Mouse (Mus musculus) forebrain, postnatal 0 days (tissue): ENCODE results near the gene Sat2. TPM values are rescaled to one million over a fixed set of nuclear protein-coding genes. Genes with fewer than 3 reads are reported as not detected.

Experiments
- ATAC-seq: fragments of 200-750 bp; cut with Nextera tagmentation; 2 replicates; pipeline ENCODE4 v1.8.0; 2017; ENCODE audit warnings: mild to moderate bottlenecking, moderate library complexity
- DNase-seq: peaks from one replicate; pipeline ENCODE4 v3.0.0-alpha.2; 2015
- H3K27ac ChIP-seq: fragments of 300-500 bp; sonication (generic); 2 replicates; pipeline ENCODE4 v1.5.1; 2014; ENCODE audit warnings: low read depth, mild to moderate bottlenecking, antibody characterized with exemption, low read length, moderate library complexity, mixed read lengths
- H3K27me3 ChIP-seq: fragments of 300-500 bp; sonication (generic); 2 replicates; pipeline ENCODE4 v1.6.1; 2014; ENCODE audit warnings: mild to moderate bottlenecking, low read length, mixed read lengths; ENCODE audit not compliant: insufficient read depth
- H3K36me3 ChIP-seq: fragments of 300-500 bp; sonication (generic); 2 replicates; pipeline ENCODE4 v1.6.1; 2014; ENCODE audit warnings: mild to moderate bottlenecking, moderate library complexity; ENCODE audit not compliant: insufficient read depth
- H3K4me1 ChIP-seq: fragments of 300-500 bp; sonication (generic); 2 replicates; pipeline ENCODE4 v1.6.1; 2014; ENCODE audit warnings: antibody characterized with exemption; ENCODE audit not compliant: insufficient read depth
- H3K4me2 ChIP-seq: fragments of 300-500 bp; sonication (generic); 2 replicates; pipeline ENCODE4 v1.6.1; 2014; ENCODE audit warnings: low read depth, mild to moderate bottlenecking, moderate library complexity
- H3K4me3 ChIP-seq: fragments of 300-500 bp; sonication (generic); 2 replicates; pipeline ENCODE4 v1.5.1; 2014; ENCODE audit warnings: low read depth, low read length, mixed read lengths
- H3K9ac ChIP-seq: fragments of 300-500 bp; sonication (generic); 2 replicates; pipeline ENCODE4 v1.6.1; 2014; ENCODE audit warnings: mild to moderate bottlenecking
- H3K9me3 ChIP-seq: fragments of 300-500 bp; sonication (generic); 2 replicates; pipeline ENCODE4 v1.6.1; 2016; ENCODE audit warnings: low read length
- CTCF ChIP-seq: sonication (generic); IDR thresholded peaks from 2 replicates; pipeline ENCODE4 v1.5.1; 2016; ENCODE audit warnings: antibody characterized with exemption, control low read depth, low read depth
- WGBS: fragments of 180-500 bp; shearing (Covaris S2); extraction: QIAGEN DNeasy Blood & Tissue Kit; methylation state at CpG from one replicate; pipeline ENCODE4 v1.1.7; 2014; 5-methylcytosine and 5-hydroxymethylcytosine counted together
- microRNA counts: library from miRNA; unstranded; fragments of <30 nt; microRNA quantifications from one replicate; lab custom pipeline; 2015
- microRNA-seq, 2 experiments: library from miRNA; unstranded; fragments of <30 nt; microRNA quantifications; one replicate each; pipeline ENCODE4; 2016
- polyA plus RNA-seq: library from polyadenylated mRNA; unstranded; fragments of >200 nt; fragmentation: Nextera tagmentation; extraction: Ambion mirVana; gene quantifications from 2 replicates; pipeline ENCODE4 v1.2.1, GENCODE M21; 2015
- total RNA-seq: library from RNA; depleted of rRNA; stranded (reverse); fragments of >200 nt; gene quantifications from 2 replicates; pipeline ENCODE4 v1.2.3, GENCODE M21; 2014; rRNA removed

The Sat2 gene
- total and polyA plus RNA-seq, 2 experiments from 2014 or later, result 8.6 to 28.0 TPM

- peak; percentile 79 for ATAC-seq
These were observed 49.2 kb downstream of the Sat2 start for GRCm38 (mm10) chr11:69670786-69671725.

GRCm38 (mm10) chr11:69671726-69672124 lies 49.9 kb downstream of the Sat2 start:
- no peaks in the 10 kb centered on the region for H3K27me3 ChIP-seq
- peak overlapping the region; percentile 100 for H3K4me3 ChIP-seq
- peak overlapping the region; percentile 99 for H3K9ac ChIP-seq
- 2% methylated on average over 41 of the region's 43 CpGs for WGBS
- TF ChIP-seq CTCF, result no peak
- H3K9me3 ChIP-seq, result no peaks in the 10 kb centered on the region
- no peak for DNase-seq
- peaks cover 65% of the 10 kb centered on the region for H3K36me3 ChIP-seq
- H3K4me1 ChIP-seq, result peaks cover 17% of the 10 kb centered on the region
- H3K4me2 ChIP-seq, result peak overlapping the region; percentile 87
- peak; percentile 3 for ATAC-seq
- peak overlapping the region; percentile 98 for H3K27ac ChIP-seq

More at GRCm38 (mm10) chr11:69670786-69671725, 49.2 kb downstream of the Sat2 start:
- H3K27ac ChIP-seq, result peak overlapping the region; percentile 98
- WGBS, result 2% methylated on average over 60 of the region's 61 CpGs
- H3K36me3 ChIP-seq, result peaks cover 65% of the 10 kb centered on the region
- peak; percentile 36 for TF ChIP-seq CTCF
- H3K9ac ChIP-seq, result peak overlapping the region; percentile 99
- peak overlapping the region; percentile 100 for H3K4me3 ChIP-seq
- no peaks in the 10 kb centered on the region for H3K27me3 ChIP-seq
- H3K4me1 ChIP-seq, result peaks cover 17% of the 10 kb centered on the region
- peak overlapping the region; percentile 87 for H3K4me2 ChIP-seq
- DNase-seq, result peak; percentile 98
- H3K9me3 ChIP-seq, result no peaks in the 10 kb centered on the region

GRCm38 (mm10) chr11:69672211-69672706 lies 50.4 kb downstream of the Sat2 start, which contains the start of gene Eif4a1:
Gene Eif4a1 (minus strand): TSS chr11:69672423.
- peak; percentile 100 for DNase-seq
- no peaks in the 10 kb centered on the region for H3K9me3 ChIP-seq
- H3K4me1 ChIP-seq, result peaks cover 17% of the 10 kb centered on the region
- H3K4me2 ChIP-seq, result peak within 1 kb of the TSS; percentile 87
- peaks cover 63% of the 10 kb centered on the region for H3K36me3 ChIP-seq
- H3K27ac ChIP-seq, result peak within 1 kb of the TSS; percentile 98
- peak within 1 kb of the TSS; percentile 99 for H3K9ac ChIP-seq
- TF ChIP-seq CTCF, result no peak; the same call in 1 of the 2 replicates
- H3K4me3 ChIP-seq, result peak within 1 kb of the TSS; percentile 100
- WGBS, result under 1% methylated on average over 36 of the region's 36 CpGs
- ATAC-seq, result peak; percentile 94
- no peaks in the 10 kb centered on the region for H3K27me3 ChIP-seq

MicroRNAs encoded within 50 kb of the gene (microRNA counts, 519-probe panel; counts per million panel counts)
- microRNA mmu-miR-1934 (lab: Ali Mortazavi, UCI), result not detected
- microRNA mmu-miR-467f (lab: Ali Mortazavi, UCI), result 2,341 counts per million, percentile 19 among the panel's probes with 10 or more counts

Small RNA genes within 50 kb of the gene (microRNA-seq; reads per million reads assigned to microRNA genes)
- gene Mir1934 (1.7 to 3.1 reads per million in 2 experiments), gene Mir467f (0 reads per million in 2 experiments)

Other genes starting within 250 kb of the Sat2 start
Only the 30 nearest of the 32 such genes appear.
- 21.1 and 28.9 TPM in 2 replicates for gene Cyb5d1, start 226.4 kb upstream of the Sat2 start, total RNA-seq
- gene Cyb5d1, start 226.4 kb upstream of the Sat2 start, polyA plus RNA-seq, result 17.0 and 24.2 TPM in 2 replicates
- 2.0 and 2.4 TPM in 2 replicates for gene Tmem88, start 223.8 kb upstream of the Sat2 start, total RNA-seq
- 6.8 and 7.7 TPM in 2 replicates for gene Tmem88, start 223.8 kb upstream of the Sat2 start, polyA plus RNA-seq
- gene Kdm6b, start 208.3 kb upstream of the Sat2 start, total RNA-seq, result 10.2 and 15.0 TPM in 2 replicates
- gene Kdm6b, start 208.3 kb upstream of the Sat2 start, polyA plus RNA-seq, result 18.1 and 30.2 TPM in 2 replicates
- 9.5 and 12.3 TPM in 2 replicates for gene Dnah2, start 72.9 kb upstream of the Sat2 start, total RNA-seq
- gene Dnah2, start 72.9 kb upstream of the Sat2 start, polyA plus RNA-seq, result 1.8 and 3.0 TPM in 2 replicates
- gene Efnb3, start 61.8 kb upstream of the Sat2 start, total RNA-seq, result 137 and 184 TPM in 2 replicates
- 149 and 171 TPM in 2 replicates for gene Efnb3, start 61.8 kb upstream of the Sat2 start, polyA plus RNA-seq
- gene Wrap53, start 41.8 kb upstream of the Sat2 start, total RNA-seq, result 10.5 and 13.1 TPM in 2 replicates
- gene Wrap53, start 41.8 kb upstream of the Sat2 start, polyA plus RNA-seq, result 14.6 and 17.3 TPM in 2 replicates
- 40.1 and 43.1 TPM in 2 replicates for gene Trp53, start 41.7 kb upstream of the Sat2 start, total RNA-seq
- gene Trp53, start 41.7 kb upstream of the Sat2 start, polyA plus RNA-seq, result 52.4 and 59.8 TPM in 2 replicates
- gene Atp1b2, start 16.1 kb upstream of the Sat2 start, total RNA-seq, result 38.9 and 74.0 TPM in 2 replicates
- gene Atp1b2, start 16.1 kb upstream of the Sat2 start, polyA plus RNA-seq, result 83.2 and 106 TPM in 2 replicates
- not detected in 2 replicates for gene Shbg, start 4.1 kb upstream of the Sat2 start, total RNA-seq
- gene Shbg, start 4.1 kb upstream of the Sat2 start, polyA plus RNA-seq, result not detected in 2 replicates
- 83.9 and 94.5 TPM in 2 replicates for gene Fxr2, start 11.0 kb downstream of the Sat2 start, total RNA-seq
- gene Fxr2, start 11.0 kb downstream of the Sat2 start, polyA plus RNA-seq, result 23.1 and 25.2 TPM in 2 replicates
- not detected in 2 replicates for gene Sox15, start 33.3 kb downstream of the Sat2 start, total RNA-seq
- not detected in 2 replicates for gene Sox15, start 33.3 kb downstream of the Sat2 start, polyA plus RNA-seq
- gene Mpdu1, start 40.6 kb downstream of the Sat2 start, total RNA-seq, result 158 and 214 TPM in 2 replicates
- gene Mpdu1, start 40.6 kb downstream of the Sat2 start, polyA plus RNA-seq, result 118 and 122 TPM in 2 replicates
- gene Cd68, start 44.1 kb downstream of the Sat2 start, total RNA-seq, result 6.4 and 7.7 TPM in 2 replicates
- gene Cd68, start 44.1 kb downstream of the Sat2 start, polyA plus RNA-seq, result 16.0 and 16.3 TPM in 2 replicates
- 1,003 and 1,045 TPM in 2 replicates for gene Eif4a1, start 50.4 kb downstream of the Sat2 start, total RNA-seq
- gene Eif4a1, start 50.4 kb downstream of the Sat2 start, polyA plus RNA-seq, result 614 and 772 TPM in 2 replicates
- gene Senp3, start 60.1 kb downstream of the Sat2 start, total RNA-seq, result 79.2 and 82.4 TPM in 2 replicates
- 60.6 and 77.6 TPM in 2 replicates for gene Senp3, start 60.1 kb downstream of the Sat2 start, polyA plus RNA-seq
- 1.3 TPM in 1 of 2 replicates, not detected in the other for gene Tnfsf13, start 63.8 kb downstream of the Sat2 start, total RNA-seq
- 0.48 and 0.61 TPM in 2 replicates for gene Tnfsf13, start 63.8 kb downstream of the Sat2 start, polyA plus RNA-seq
- 3.3 and 6.7 TPM in 2 replicates for gene Tnfsf12, start 73.8 kb downstream of the Sat2 start, total RNA-seq
- gene Tnfsf12, start 73.8 kb downstream of the Sat2 start, polyA plus RNA-seq, result 4.3 and 7.4 TPM in 2 replicates
- 0.95 and 4.4 TPM in 2 replicates for gene Tnfsfm13, start 74.1 kb downstream of the Sat2 start, total RNA-seq
- gene Tnfsfm13, start 74.1 kb downstream of the Sat2 start, polyA plus RNA-seq, result 1.4 and 2.1 TPM in 2 replicates
- 11.1 and 20.5 TPM in 2 replicates for gene Polr2a, start 136.6 kb downstream of the Sat2 start, total RNA-seq
- 9.1 and 10.0 TPM in 2 replicates for gene Polr2a, start 136.6 kb downstream of the Sat2 start, polyA plus RNA-seq
- not detected in 2 replicates for gene Slc35g3, start 139.9 kb downstream of the Sat2 start, total RNA-seq
- 0.21 TPM in 1 of 2 replicates, not detected in the other for gene Slc35g3, start 139.9 kb downstream of the Sat2 start, polyA plus RNA-seq
- gene Zbtb4, start 143.9 kb downstream of the Sat2 start, total RNA-seq, result 20.3 and 22.9 TPM in 2 replicates
- gene Zbtb4, start 143.9 kb downstream of the Sat2 start, polyA plus RNA-seq, result 2.1 and 2.7 TPM in 2 replicates
- 0.33 and 3.8 TPM in 2 replicates for gene Chrnb1, start 173.9 kb downstream of the Sat2 start, total RNA-seq
- gene Chrnb1, start 173.9 kb downstream of the Sat2 start, polyA plus RNA-seq, result 0.69 and 1.2 TPM in 2 replicates
- 10.1 and 15.9 TPM in 2 replicates for gene Fgf11, start 179.8 kb downstream of the Sat2 start, total RNA-seq
- 1.6 and 3.1 TPM in 2 replicates for gene Fgf11, start 179.8 kb downstream of the Sat2 start, polyA plus RNA-seq
- gene Tmem102, start 183.6 kb downstream of the Sat2 start, total RNA-seq, result 0.23 and 0.76 TPM in 2 replicates
- gene Tmem102, start 183.6 kb downstream of the Sat2 start, polyA plus RNA-seq, result 0.74 and 1.2 TPM in 2 replicates
- not detected in 2 replicates for gene Gm39566, start 193.3 kb downstream of the Sat2 start, total RNA-seq
- gene Gm39566, start 193.3 kb downstream of the Sat2 start, polyA plus RNA-seq, result not detected in 2 replicates
- gene Spem2, start 196.4 kb downstream of the Sat2 start, total RNA-seq, result not detected in 2 replicates
- gene Spem2, start 196.4 kb downstream of the Sat2 start, polyA plus RNA-seq, result not detected in 2 replicates
- 0.38 and 0.62 TPM in 2 replicates for gene Spem1, start 200.2 kb downstream of the Sat2 start, total RNA-seq
- gene Spem1, start 200.2 kb downstream of the Sat2 start, polyA plus RNA-seq, result 0.23 and 0.50 TPM in 2 replicates
- gene Nlgn2, start 215.8 kb downstream of the Sat2 start, total RNA-seq, result 82.2 and 104 TPM in 2 replicates
- gene Nlgn2, start 215.8 kb downstream of the Sat2 start, polyA plus RNA-seq, result 13.0 and 18.2 TPM in 2 replicates
- gene Tmem256, start 216.5 kb downstream of the Sat2 start, total RNA-seq, result 117 and 189 TPM in 2 replicates
- 350 and 422 TPM in 2 replicates for gene Tmem256, start 216.5 kb downstream of the Sat2 start, polyA plus RNA-seq
- gene Plscr3, start 224.4 kb downstream of the Sat2 start, total RNA-seq, result 26.6 and 30.6 TPM in 2 replicates
- gene Plscr3, start 224.4 kb downstream of the Sat2 start, polyA plus RNA-seq, result 36.2 and 38.2 TPM in 2 replicates